23 mouse cellular contexts compared by ENCODE assay signal in genomic region chr9:84966558-84967154, GRCm38 (mm10).
DNase-seq lines count a peak whose midpoint lies in the region; ATAC-seq lines count a peak whose summit lies in the region.
"Had no signal": no experiment of that assay in that cellular context is flagged by ENCODE, and none has a peak within 500 bp of the region (broad histone marks: within the 10 kb centered on the region; RNA-seq: fewer than 3 reads in every experiment).

No protein-coding gene starts in this region.

- H3K9me3 ChIP-seq in heart, embryonic 13.5 days = no peaks in the 10 kb centered on the region
- H3K9me3 ChIP-seq in hindbrain, embryonic 12.5 days (replicated peaks) = no peaks in the 10 kb centered on the region
- H3K9me3 ChIP-seq: intestine, embryonic 15.5 days; midbrain, embryonic 15.5 days had no signal

- 60% methylated on average over 11 of the region's 11 CpGs for WGBS in heart, embryonic 13.5 days
- WGBS in hindbrain, embryonic 12.5 days = 92% methylated on average over 11 of the region's 11 CpGs

- H3K9ac ChIP-seq in heart, embryonic 13.5 days = no peak overlapping the region
- no peak overlapping the region for H3K9ac ChIP-seq in hindbrain, embryonic 12.5 days
- H3K9ac ChIP-seq: intestine, embryonic 15.5 days; midbrain, embryonic 15.5 days had no signal

- ATAC-seq in heart, embryonic 13.5 days (ENCODE audit: extremely low read depth, insufficient number of reproducible peaks, low FRiP score, low TSS enrichment) = no peak
- ATAC-seq in hindbrain, embryonic 12.5 days (ENCODE audit: low FRiP score) = no peak
- ATAC-seq: forebrain, embryonic 16.5 days; hindbrain, embryonic 16.5 days; intestine, embryonic 15.5 days; lung, postnatal 0 days; midbrain, embryonic 15.5 days had no signal

- H3K4me1 ChIP-seq in heart, embryonic 13.5 days = peaks cover 10% of the 10 kb centered on the region
- H3K4me1 ChIP-seq in hindbrain, embryonic 12.5 days = no peaks in the 10 kb centered on the region
- H3K4me1 ChIP-seq: intestine, embryonic 15.5 days; midbrain, embryonic 15.5 days had no signal

- peak overlapping the region; percentile 86 for H3K27ac ChIP-seq in heart, embryonic 13.5 days (replicated peaks)
- no peak overlapping the region for H3K27ac ChIP-seq in hindbrain, embryonic 12.5 days
- H3K27ac ChIP-seq: intestine, embryonic 15.5 days; layer of hippocampus, adult 2 months; macrophage; midbrain, embryonic 15.5 days had no signal

- intact Hi-C loops in heart, postnatal 14 days (cut with DNase I) = no loop called here

- no peak overlapping the region for H3K4me3 ChIP-seq in heart, embryonic 13.5 days
- H3K4me3 ChIP-seq in hindbrain, embryonic 12.5 days = no peak overlapping the region
- H3K4me3 ChIP-seq: intestine, embryonic 15.5 days; layer of hippocampus, adult 2 months; midbrain, embryonic 15.5 days had no signal

- DNase-seq in Muller cell, postnatal 12 days (ENCODE audit: inconsistent ontology term) = peak; percentile 5
- DNase-seq in heart, adult 18-20 months = peak; percentile 5 to 39
- DNase-seq in heart, postnatal 14 days = peak; percentile 1 to 6
- DNase-seq in yolk sac, embryonic 10.5 days (ENCODE audit: low spot score) = no peak
- no peak for DNase-seq in natural killer cell, adult 2 months (ENCODE audit: low spot score in 2 of 2)
- no peak for DNase-seq in spleen, postnatal 10 days (ENCODE audit: low spot score in 2 of 2)
- DNase-seq: adrenal gland, postnatal 25 days; cerebellum, adult 9-10 months; gastrocnemius, postnatal 14 days; kidney, adult 8-10 months; kidney, postnatal 14 days; layer of hippocampus, postnatal 36 days; liver; thymus, adult 2 months had no signal

- H3K36me3 ChIP-seq in heart, embryonic 13.5 days = no peaks in the 10 kb centered on the region
- H3K36me3 ChIP-seq in hindbrain, embryonic 12.5 days = no peaks in the 10 kb centered on the region
- H3K36me3 ChIP-seq: intestine, embryonic 15.5 days; midbrain, embryonic 15.5 days had no signal

- H3K27me3 ChIP-seq in heart, embryonic 13.5 days (replicated peaks) = no peaks in the 10 kb centered on the region
- no peaks in the 10 kb centered on the region for H3K27me3 ChIP-seq in hindbrain, embryonic 12.5 days
- H3K27me3 ChIP-seq: intestine, embryonic 15.5 days; midbrain, embryonic 15.5 days had no signal

- H3K4me2 ChIP-seq in heart, embryonic 13.5 days = 0 out of 2 replicates have a peak overlapping the region, but pooled peaks have one; percentile 11
- no peak overlapping the region for H3K4me2 ChIP-seq in hindbrain, embryonic 12.5 days (replicated peaks)
- H3K4me2 ChIP-seq: intestine, embryonic 15.5 days; midbrain, embryonic 15.5 days had no signal

Comparison
In these comparisons a context has a peak if more than half of its experiments do, and no peak if none do; other contexts are left out.
1. DNase-seq: peak in Muller cell, postnatal 12 days (single experiment), heart, adult 18-20 months (2 of 2) and heart, postnatal 14 days (2 of 2); none in yolk sac, embryonic 10.5 days (single experiment), natural killer cell, adult 2 months (0 of 2) and spleen, postnatal 10 days (0 of 2).